Mouse (Mus musculus): ENCODE data around the gene Cd59b. TPM values are rescaled to one million over a fixed set of nuclear protein-coding genes. Genes with fewer than 3 reads are reported as not detected.

Cd59b gene
- total and polyA plus RNA-seq, 3 experiments, result 0.38 TPM; not detected in 2

GRCm38 (mm10) chr2:104121681-104122504, 52.2 kb downstream of the Cd59b start:
- no peaks in the 10 kb centered on the region for H3K79me2 ChIP-seq (ENCODE audit: control insufficient read depth, insufficient read depth, low read length, poor library complexity)
- DNase-seq (ENCODE audit: low read depth, low spot score), result peak; percentile 86
- peaks cover 7 to 27% of the 10 kb centered on the region in 2 experiments for H3K27me3 ChIP-seq (ENCODE audit: control insufficient read depth in 1 of 2, insufficient read depth in 2 of 2, low read length in 2 of 2)
- peak overlapping the region; percentile 97 for H3K27ac ChIP-seq (ENCODE audit: control insufficient read depth, low read depth, low read length)
- H3K36me3 ChIP-seq (ENCODE audit: control insufficient read depth in 1 of 2, insufficient read depth in 2 of 2, low read length in 2 of 2), result peaks cover 0 to 23% of the 10 kb centered on the region in 2 experiments; a peak in 2 of 4 replicates
- H3K4me1 ChIP-seq (ENCODE audit: control insufficient read depth in 1 of 2, insufficient read depth in 2 of 2, low read length in 2 of 2), result peaks cover 12 to 19% of the 10 kb centered on the region in 2 experiments
- peak overlapping the region; percentile 72 to 92 for H3K4me3 ChIP-seq (ENCODE audit: control insufficient read depth in 1 of 2, insufficient read depth in 1 of 2, low read depth in 2 of 2, low read length in 2 of 2)
- H3K9me3 ChIP-seq (replicated peaks; ENCODE audit: insufficient read depth, low read length), result no peaks in the 10 kb centered on the region
- H3K9ac ChIP-seq (ENCODE audit: control insufficient read depth, low read depth, low read length, poor library complexity, severe bottlenecking), result peak overlapping the region; percentile 77
- TF ChIP-seq ZNF384 (IDR thresholded peaks at IDR 0.05; ENCODE audit: low read depth, low read length), result peak; percentile 99
- no peak for TF ChIP-seq MXI1 (IDR thresholded peaks at IDR 0.05; ENCODE audit: low read depth, low read length)
- TF ChIP-seq POLR2AphosphoS2 (IDR thresholded peaks at IDR 0.05; ENCODE audit: low read length), result no peak
- no peak for TF ChIP-seq JUND (IDR thresholded peaks at IDR 0.05; ENCODE audit: low read depth, low read length)
- TF ChIP-seq ZMIZ1 (IDR thresholded peaks at IDR 0.05; ENCODE audit: low read depth, low read length), result no peak
- TF ChIP-seq SIN3A (IDR thresholded peaks at IDR 0.05; ENCODE audit: low read length), result peak; percentile 52; the same call in 1 of the 2 replicates
- TF ChIP-seq ZKSCAN1 (IDR thresholded peaks at IDR 0.05; ENCODE audit: low read depth, low read length), result peak; percentile 8; the same call in 1 of the 2 replicates
- no peak for TF ChIP-seq POLR2AphosphoS5 (IDR thresholded peaks at IDR 0.05; ENCODE audit: borderline replicate concordance, low read depth, low read length)
- no peak; the same call in 1 of the 2 replicates for TF ChIP-seq KAT2A (conservative IDR thresholded peaks at IDR 0.05; ENCODE audit: low read depth, low read length)
- TF ChIP-seq CTCF (IDR thresholded peaks at IDR 0.05 in 2 of 3, conservative IDR thresholded peaks at IDR 0.05 in 1 of 3; ENCODE audit: control insufficient read depth in 1 of 3, insufficient read depth in 1 of 3, low read depth in 2 of 3, low read length in 3 of 3, poor library complexity in 1 of 3, severe bottlenecking in 1 of 3), result no peak
- TF ChIP-seq USF2 (IDR thresholded peaks at IDR 0.05; ENCODE audit: borderline replicate concordance in 1 of 2, insufficient read depth in 1 of 2, low read depth in 1 of 2, low read length in 2 of 2), result no peak
- no peak for TF ChIP-seq POLR2A (IDR thresholded peaks at IDR 0.05; ENCODE audit: control insufficient read depth in 1 of 2, insufficient read depth in 1 of 2, low read depth in 1 of 2, low read length in 2 of 2, poor library complexity in 1 of 2)
- TF ChIP-seq BHLHE40 (IDR thresholded peaks at IDR 0.05; ENCODE audit: borderline replicate concordance, low read depth, low read length), result 0 out of 2 replicates have a peak, but pooled peaks have one; percentile 9
- no peak for TF ChIP-seq E2F4 (IDR thresholded peaks at IDR 0.05; ENCODE audit: borderline replicate concordance, low read depth, low read length)
- TF ChIP-seq ELF1 (IDR thresholded peaks at IDR 0.05; ENCODE audit: low read depth, low read length), result no peak
- 0 out of 2 replicates have a peak, but pooled peaks have one; percentile 34 for TF ChIP-seq MAX (IDR thresholded peaks at IDR 0.05; ENCODE audit: low read length)
- TF ChIP-seq SMC3 (IDR thresholded peaks at IDR 0.05; ENCODE audit: low read depth, low read length), result no peak; the same call in 1 of the 2 replicates
- peak; percentile 59 for TF ChIP-seq GATA1 (IDR thresholded peaks at IDR 0.05; ENCODE audit: low read depth, low read length)
- no peak for TF ChIP-seq MAZ (IDR thresholded peaks at IDR 0.05; ENCODE audit: low read depth, low read length)
- TF ChIP-seq MAFK (IDR thresholded peaks at IDR 0.05; ENCODE audit: borderline replicate concordance, low read depth, low read length), result no peak
- TF ChIP-seq UBTF (IDR thresholded peaks at IDR 0.05; ENCODE audit: borderline replicate concordance, insufficient read depth, low read depth, low read length), result no peak
- peak; percentile 59 to 74; a peak in 3 of 4 replicates for TF ChIP-seq EP300 (IDR thresholded peaks at IDR 0.05; ENCODE audit: low read depth in 1 of 2, low read length in 2 of 2)
- TF ChIP-seq HCFC1 (IDR thresholded peaks at IDR 0.05; ENCODE audit: low read depth, low read length), result 0 out of 2 replicates have a peak, but pooled peaks have one; percentile 35
- no peak for TF ChIP-seq CHD2 (IDR thresholded peaks at IDR 0.05; ENCODE audit: low read length)
- peak; percentile 63 for TF ChIP-seq ETS1 (IDR thresholded peaks at IDR 0.05; ENCODE audit: low read depth, low read length)
- TF ChIP-seq TAL1 (IDR thresholded peaks at IDR 0.05; ENCODE audit: low read length), result peak; percentile 64
- TF ChIP-seq CHD1 (IDR thresholded peaks at IDR 0.05; ENCODE audit: low read depth, low read length), result no peak; the same call in 1 of the 2 replicates
- no peak for TF ChIP-seq GABPA (IDR thresholded peaks at IDR 0.05; ENCODE audit: low read depth, low read length)
- TF ChIP-seq NRF1 (IDR thresholded peaks at IDR 0.05; ENCODE audit: insufficient read depth, low read depth, low read length, poor library complexity, severe bottlenecking), result no peak
- 0 out of 2 replicates have a peak, but pooled peaks have one; percentile 9 for TF ChIP-seq RCOR1 (IDR thresholded peaks at IDR 0.05; ENCODE audit: low read depth, low read length)
- TF ChIP-seq USF1 (IDR thresholded peaks at IDR 0.05; ENCODE audit: low read depth, low read length), result no peak
- TF ChIP-seq NELFE (IDR thresholded peaks at IDR 0.05; ENCODE audit: low read depth, low read length), result no peak
- no peak for TF ChIP-seq MYB (IDR thresholded peaks at IDR 0.05; ENCODE audit: low read depth, low read length)
- peak; percentile 11; the same call in 1 of the 2 replicates for TF ChIP-seq ZC3H11A (IDR thresholded peaks at IDR 0.05; ENCODE audit: low read depth, low read length)
- TF ChIP-seq TCF12 (IDR thresholded peaks at IDR 0.05; ENCODE audit: low read depth, low read length), result peak; percentile 68; the same call in 1 of the 2 replicates

Measured in MEL (cell line).